Mouse (Mus musculus) cerebellum, adult 11-12 months (tissue): ENCODE data around the gene Lactbl1.
A peak's percentile ranks its signal among the peaks of the same experiment; 100 is the strongest.

ENCODE experiments used
- DNase-seq: peaks from one replicate; pipeline ENCODE4 v3.0.0; 2022

Lactbl1 gene

DNA sequence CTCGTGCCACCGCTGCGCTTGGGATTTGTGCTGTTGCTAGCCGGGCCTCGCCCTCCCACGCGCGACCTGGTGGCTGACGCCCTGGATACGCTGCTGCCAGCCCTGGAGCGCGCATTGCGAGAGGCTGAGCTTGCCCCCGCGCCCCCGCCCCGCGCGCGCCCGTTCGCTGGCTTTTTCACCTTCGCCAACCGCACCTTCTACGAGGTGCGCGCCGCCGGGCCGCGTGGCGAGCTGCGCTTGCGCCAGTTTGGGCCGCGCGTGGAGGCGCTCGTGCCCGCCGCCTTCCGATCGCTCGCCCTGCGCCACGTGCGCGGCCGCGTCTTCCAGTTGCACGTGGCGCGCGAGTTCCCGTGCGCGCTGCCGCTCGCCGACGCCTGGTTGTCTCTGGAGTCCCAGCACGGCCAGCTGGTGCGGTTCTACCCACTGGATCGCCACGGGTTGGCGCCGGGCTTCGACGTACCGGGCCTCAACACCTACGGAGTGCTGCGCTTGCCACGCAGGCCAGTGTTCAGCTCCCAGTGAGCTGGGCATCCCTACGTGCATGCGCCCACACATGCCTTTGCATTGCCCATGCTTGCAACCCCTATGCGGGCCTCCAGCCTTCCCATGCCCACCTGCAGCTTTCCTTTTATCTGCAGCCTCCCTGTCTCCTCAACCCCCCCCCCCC, 15.3 kb downstream of the Lactbl1 start:
- peak; percentile 48 for DNase-seq

DNA sequence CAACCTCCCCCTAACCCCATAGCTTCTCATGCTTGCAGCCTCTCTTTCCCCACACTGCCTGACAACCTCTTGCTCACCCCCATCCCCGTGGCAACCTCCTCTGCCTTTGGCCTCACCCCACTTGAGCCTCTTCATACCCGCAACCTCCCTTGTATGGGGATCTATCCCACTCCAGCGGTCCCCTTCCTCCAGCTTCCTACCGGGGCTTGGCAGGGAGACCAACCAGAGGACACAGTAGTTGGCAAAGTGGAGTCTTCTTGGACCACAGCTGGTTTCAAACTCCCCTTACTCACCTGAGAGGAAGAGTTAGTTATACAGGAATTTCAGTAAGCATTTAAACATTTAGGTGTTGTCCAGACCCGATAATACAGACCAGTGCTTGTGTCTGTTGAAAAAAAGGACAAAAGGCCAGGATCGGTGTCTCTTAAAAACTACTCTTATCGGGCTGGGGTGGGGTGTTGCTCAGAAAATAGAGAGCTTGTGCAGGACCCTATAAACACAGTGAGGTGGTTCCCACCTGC, 15.9 kb downstream of the Lactbl1 start:
- DNase-seq, result no peak

DNA sequence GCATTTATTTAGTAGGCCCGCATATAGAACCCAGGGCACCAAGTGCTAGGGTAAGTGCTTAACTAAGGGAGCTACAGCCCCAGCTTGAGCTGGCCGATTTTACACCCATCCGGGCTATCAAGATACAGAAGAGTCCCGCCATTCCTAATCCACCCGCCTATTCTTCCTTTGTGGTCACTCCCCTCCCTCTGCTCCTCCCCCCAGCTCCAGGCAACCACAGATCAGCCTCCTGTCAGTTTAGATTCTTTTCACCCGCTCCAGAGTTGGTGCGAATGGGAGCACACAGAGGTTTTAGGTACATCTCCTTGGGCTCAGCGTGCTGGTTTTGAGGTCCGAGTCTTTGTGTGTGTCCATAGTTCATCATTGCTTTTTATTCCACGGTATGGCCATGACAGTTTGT, 16.5 kb downstream of the Lactbl1 start:
- no peak for DNase-seq

DNA sequence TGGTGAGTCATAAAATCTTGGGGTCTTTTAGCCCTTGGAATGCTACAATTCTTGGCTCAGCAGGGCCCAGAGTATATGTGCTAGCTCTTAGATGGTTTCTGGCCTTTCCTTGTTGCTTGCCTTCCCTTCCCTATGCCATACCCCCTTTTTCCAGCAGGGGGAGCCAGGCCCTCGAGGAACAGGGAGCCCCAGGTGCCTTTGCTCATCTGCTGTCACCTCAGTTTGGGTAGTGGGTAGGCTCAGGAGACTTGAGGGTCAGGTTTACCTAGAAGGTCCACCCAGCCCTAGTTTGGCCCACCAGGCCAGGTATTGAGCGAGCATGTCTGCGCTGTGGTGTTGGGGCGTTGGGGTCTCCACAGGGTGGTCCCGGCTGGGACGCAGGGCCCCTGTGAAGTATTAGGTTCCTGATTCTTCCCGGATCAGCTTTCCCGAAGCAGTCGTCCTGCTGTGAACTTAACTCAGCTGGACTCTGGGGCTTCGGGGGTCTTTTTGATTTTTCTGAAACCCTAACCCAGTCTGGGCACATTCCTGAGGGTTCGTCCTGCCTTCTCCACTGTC, 26.6 kb downstream of the Lactbl1 start:
- peak; percentile 76 for DNase-seq

DNA sequence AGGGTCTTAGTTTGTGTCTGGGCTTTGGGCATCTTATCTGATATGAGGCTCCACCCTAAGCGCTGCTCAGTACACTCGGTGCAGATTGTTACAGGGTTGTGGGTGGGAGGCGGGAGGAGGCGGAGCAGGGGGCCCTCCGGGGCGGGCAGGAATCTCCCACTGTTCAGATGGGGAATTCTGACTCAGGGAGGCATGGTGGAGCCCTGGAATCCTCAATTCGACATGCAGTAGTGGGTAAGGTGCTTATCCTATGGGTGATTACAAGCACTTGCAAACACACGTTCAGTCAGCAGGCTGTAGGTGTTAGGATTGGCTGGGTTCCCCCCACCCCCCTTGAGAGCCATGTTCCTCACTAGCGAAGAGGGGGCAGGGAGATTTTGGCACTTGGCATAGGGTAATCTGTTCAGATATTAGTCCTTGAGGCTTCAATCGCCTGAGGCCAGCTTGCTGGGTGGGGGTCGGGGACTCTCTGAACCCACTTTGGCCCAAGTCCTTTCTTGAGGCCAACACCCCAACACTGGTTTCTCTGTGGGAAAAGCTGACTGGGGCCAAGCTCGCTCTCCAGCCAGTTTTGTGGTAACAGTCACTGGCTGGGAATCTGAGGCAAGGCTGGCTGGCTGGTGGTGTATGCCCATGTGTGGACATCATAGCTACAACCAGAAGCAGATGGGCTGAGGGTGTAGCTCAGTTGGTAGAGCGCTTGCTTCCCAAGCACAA, 27.2 kb downstream of the Lactbl1 start:
- no peak for DNase-seq

DNA sequence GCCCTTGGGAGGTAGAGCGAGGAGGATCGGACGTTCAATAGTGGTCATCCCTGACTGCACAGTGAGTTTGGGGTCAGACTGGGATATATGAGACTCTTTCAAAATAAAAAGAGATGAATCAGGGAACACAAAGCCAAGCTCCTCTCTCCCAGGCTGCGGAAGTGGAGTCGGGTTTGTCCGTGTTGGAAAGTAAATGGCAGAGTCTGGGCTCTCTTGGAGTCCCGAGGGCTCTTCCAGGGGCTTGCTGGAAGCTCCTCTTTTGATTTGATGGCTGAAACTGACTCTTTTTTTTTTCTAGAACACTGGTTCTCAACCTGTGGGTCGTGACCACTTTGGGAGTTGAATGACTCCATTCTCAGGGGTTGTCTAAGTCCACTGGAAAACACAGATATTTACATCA, 27.8 kb downstream of the Lactbl1 start:
- DNase-seq, result no peak

DNA sequence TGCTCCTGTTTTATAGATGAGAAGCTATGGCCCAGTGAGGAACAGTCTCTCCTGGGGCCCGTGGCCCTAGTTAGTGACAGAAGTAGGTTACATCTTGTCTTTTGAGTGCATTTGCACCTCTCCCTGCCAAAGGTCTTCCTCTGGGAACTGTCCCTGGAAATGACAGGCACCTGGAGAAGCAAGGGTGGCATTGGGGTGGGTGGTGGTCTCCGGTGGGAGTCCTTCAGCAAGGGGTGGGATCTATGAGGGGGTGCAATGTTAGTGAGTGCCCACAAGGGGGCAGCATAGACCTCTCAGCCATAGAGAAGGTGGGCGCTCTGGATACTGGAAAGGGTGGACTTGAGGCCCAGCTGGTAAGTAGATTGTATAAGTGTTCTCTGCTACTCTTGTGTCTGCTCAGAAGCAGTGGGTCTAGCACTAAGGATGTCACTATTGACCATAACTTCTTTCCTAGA, 29.0 kb downstream of the Lactbl1 start:
- no peak for DNase-seq

DNA sequence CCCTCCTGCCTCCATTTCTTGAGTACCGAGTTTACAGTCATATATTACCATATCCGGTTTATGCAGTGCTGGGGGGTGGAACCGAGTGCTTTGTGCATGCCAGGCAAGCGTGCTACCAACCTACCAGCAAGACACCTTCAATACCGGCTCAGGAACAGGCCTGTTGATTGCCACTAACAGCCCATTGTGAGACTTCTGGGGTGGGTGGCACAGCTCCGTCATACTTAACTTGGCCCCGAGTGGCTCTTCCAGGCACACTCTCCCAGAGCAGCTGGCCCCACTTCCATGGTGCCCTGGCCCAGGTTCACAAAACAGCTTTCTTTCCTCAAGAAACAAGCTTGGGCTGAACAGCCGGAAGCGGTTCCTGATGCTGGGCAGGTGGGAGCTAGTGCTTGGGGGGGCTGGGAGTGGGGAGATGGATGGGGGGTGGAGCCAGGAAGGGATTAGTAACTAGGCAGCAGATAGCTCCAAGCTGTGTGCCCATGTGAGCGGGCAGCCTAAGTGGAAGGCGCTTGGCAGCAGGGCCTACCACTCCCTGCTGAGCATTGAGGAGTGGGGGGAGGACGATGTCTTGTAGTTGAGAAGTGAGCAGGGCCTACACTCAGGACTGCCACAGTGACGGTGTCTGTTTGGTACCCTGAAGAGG, 29.6 kb downstream of the Lactbl1 start:
- peak; percentile 62 for DNase-seq

DNA sequence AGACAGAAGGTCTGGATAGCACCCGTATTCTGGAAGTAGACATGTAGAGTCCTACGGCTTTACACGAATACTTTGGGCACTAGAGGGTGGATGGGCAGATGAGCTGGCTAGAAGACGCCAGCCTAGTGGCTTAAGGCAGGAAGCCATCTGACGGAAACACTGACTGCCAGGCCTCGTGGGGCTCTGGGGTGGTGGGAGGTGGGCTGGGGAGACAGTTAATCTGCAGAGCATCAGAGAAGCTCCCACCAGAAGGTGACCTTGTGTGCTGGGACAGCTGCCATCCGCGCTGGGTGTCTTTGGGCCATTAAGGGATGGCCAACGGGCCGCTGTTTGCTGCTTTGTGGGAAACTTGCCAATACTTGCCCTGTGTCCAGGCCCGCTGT, 30.1 kb downstream of the Lactbl1 start:
- DNase-seq, result peak; percentile 58

DNA sequence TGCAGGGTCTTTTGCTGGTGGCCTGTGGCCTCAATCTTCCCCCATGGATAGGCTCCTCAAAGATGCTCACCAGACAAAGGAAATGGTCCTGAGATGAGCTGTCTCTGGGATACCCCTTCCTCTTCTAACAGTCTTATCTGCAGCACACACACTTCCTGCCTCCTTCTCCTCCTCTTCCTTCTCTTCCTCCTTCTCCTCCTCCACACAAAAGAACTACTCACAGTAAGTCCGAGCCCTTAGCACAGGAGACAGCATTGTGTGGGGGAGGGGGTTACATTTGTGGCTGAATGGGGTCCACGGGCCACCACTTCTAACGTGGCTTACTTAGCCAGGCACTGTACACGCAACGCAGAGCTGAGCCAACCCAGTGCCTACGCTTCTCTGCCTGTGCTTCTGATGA, 30.6 kb downstream of the Lactbl1 start:
- no peak for DNase-seq

DNA sequence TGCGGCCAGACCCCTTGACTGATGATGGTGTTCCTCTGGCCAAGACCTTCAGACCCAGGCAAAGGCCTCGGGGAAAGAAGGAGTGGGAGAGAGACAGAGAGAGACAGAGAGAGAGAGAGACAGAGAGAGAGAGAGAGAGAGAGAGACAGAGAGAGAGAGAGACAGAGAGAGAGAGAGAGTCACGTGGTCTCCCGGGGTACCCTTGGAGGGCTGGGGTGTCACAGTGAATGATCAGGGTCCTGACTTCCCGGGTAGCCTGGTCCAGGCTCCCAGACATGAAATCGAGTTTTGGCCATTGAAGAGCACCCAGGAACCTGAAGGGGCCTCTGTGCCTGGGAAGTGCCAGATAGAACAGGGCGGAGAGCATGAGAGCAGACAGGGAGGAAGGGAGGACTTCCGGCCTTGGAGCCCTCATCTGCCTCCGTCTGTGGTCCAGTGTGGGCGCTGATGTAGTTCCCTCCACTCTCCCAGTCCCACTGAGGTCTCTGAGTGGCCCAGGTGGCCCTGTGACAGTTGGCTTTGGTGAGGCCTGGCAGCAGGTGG, 31.3 kb downstream of the Lactbl1 start:
- DNase-seq, result no peak

DNA sequence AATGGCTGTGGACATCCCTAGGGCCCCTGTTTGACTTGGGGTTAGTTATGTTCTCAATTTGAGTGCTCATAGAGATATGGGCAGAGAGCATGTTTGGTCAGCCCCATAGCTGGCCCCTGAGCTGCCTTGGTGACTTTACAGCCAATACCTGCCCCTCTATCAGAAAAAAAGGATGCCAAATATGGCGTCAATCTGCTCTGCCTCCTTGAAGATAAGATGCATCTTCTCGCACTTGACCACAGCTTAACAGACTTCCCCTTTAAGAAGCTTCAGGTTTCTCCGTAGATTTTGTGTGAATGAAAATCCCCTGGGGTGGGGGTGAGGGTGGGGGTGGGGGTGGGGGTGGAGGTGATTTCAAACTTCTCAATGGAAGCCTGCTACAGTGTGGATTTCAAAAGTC, 35.5 kb downstream of the Lactbl1 start:
- no peak for DNase-seq

DNA sequence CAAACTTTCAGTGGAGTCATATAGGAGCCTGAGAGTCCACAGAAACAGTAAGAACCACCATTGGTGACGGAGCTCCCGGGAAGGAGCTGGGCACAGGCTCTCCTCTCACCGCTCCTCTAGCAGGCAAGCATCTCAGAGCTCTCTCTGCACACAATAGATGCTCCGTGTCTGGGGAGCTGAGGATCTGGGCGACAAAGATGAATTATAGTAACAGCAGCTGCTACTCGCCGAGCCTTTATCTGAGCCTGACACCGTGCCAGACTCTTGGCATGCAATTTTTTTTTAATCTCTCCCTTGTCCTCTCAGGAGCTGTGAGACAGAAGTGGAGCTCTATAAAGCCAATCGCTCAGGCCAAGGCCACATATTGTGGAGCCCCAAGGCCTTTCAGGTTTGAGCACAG, 42.6 kb downstream of the Lactbl1 start:
- DNase-seq, result peak; percentile 52

DNA sequence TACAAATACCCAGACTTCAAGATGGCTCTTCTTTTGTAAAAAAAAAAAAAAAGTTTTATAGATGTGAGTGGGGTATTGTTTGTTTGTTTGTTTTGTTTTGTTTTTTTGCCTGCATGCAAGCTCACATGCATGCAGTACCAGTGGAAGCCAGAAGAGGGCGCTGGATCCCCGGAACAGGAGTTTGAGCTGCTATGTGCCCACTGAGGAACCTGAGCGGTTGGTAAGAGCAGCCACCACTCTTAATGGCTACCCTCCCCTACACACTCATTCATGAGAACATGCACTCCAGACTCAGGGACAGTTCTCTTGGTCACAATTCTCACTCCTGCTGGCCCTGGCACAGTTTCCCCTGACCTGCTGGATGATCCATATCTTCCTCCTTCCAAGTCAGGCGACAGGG, 43.6 kb downstream of the Lactbl1 start:
- no peak for DNase-seq

DNA sequence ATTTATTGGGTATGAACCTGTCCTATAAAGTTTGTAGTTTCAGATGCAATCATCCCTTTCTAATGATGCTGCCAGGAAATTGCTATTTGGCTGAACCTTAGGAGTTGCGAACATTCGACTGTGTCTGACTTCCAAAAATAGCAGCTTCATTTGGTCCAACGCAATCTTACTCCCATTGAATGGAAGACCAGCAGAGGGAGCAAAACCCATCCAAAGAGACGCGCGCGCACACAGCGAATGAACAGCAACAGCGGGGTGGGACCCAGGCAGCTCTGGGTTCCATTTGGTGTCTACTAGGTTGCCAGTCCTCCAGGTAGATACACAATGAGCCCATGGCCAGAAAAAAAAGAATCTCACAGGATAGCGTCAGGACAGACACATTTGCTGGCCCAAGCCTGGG, 45.3 kb downstream of the Lactbl1 start:
- no peak for DNase-seq

DNA sequence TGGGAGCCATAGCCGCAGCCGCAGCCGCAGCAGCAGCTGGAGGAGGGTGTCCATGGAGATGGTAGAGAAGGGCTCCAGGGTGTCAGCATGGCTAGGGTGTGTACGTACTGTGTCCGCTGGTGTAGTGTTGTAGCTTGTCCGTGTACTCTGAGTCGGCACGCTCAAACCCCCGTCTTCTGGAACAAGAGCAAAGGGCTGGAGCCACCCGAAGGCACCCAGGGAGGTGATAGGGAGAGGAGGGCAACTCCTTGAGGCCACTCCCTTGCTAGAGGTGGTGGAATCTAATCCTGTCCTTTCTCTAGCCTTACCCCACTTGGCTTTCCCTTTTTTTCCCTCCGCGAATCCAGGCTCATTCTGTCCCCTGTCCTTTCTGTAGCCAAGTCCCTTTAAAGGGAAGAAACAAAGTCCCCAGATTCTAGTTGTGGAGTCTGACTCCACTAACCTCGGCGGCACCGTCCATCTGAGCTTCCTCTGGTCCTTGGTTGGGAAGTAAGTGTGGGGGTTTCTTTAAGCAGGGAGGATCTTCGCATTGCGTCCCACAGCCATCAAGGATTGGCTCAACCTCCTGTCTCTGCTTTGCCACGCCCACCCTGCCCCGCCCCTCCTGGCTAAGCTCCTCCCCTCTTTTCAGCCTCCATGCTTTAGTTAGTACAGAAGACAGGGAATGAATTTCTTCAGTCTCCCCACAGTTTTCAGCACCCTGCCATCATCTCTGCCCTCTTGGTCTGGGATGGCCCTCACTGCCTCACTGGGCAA, 50.1 kb downstream of the Lactbl1 start:
- DNase-seq, result no peak

DNA sequence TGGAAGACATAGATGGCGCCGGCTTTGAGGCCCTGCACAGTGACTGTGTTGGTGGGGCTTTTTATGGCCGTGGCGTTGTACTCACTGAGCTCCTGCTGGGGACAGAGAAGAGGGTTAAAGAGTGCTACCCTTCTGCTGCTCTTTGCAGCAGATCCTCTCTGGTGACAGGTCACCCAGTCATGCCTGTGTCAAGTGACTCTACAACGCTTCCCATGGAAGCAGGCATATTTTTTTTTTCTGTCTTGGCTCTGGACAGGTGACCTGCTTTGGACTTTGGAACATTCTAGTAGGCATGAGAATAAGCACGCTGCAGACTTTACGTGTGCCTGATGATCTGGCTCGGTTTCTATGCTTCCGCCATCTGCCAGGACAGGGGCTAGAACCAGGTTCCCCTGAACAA, 53.0 kb downstream of the Lactbl1 start:
- no peak for DNase-seq

DNA sequence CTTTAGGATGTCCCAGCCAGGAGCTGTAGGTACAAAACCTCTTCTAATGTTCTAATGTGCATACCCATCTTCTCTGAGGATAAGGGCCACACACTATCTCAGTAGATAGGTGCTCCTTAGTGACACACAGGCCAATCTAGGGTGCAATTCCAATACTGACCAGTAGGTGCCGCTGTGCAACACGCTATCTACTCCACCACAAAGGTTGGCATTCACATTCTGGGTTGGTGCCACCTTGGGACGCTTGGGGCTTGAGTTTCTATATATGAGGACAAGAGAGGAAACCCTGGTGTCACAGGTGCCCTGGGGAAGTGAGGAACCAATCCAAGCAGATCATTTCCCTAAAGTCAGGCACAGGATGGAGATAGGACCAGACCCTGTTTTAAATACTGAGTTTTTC, 56.1 kb downstream of the Lactbl1 start:
- DNase-seq, result peak; percentile 84

DNA sequence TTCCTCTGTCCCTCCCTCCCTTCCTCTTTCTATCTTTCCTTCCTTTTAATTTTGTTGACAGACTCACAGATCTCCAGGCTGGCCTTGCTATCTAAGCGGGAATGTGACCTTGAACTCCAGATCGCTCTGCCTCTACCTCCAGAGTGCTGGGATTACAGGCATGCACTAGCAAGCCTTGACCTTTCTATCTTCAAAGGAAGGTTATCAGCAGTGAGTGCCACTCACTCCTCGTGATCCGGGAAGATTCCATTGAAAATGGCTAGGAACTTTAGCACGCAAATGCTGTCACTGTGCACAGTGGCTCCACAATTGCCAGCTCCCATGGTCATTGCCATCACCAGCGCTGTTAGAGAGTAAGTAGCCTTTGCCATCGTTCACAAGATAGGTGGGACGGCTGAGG, 56.8 kb downstream of the Lactbl1 start:
- DNase-seq, result no peak

DNA sequence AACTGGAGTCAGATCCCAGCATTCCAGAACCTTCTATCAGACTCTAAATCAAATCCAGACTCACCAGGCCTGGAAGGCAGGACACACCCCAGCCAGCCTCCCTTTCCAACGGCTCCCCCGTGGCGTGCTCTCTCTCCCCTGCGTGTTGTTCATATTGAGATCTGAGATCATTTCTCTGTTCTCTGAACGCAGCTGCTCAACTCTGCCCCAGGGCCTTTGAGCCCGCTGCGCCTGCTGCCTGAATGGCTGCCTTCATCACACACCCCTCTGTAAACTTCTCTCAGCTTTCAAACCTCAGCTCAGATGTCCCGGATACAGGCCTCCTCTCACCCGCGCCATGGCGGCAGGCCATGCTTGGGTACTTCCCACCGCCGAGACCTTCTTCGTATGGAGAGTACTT, 58.2 kb downstream of the Lactbl1 start:
- DNase-seq, result no peak

DNA sequence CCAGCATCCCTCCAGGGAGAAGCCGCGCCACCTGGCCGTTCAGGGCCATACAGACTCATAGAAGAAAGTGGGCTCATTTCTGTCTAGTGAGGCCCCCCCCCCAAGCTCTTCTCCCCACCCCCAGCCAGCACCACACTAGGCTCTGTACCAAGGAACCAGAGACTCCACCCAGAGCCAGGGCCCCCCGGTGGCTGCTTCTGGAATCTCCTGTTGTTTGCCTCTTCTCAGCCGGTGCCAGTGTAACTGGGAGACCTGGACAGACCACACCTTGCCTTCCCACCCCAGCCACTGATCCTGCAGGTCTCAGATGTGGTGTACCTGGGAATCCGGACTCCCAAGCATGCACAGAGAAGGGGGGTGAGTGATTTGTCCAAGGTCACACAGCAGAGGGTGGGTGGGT, 62.1 kb downstream of the Lactbl1 start:
- no peak for DNase-seq

DNA sequence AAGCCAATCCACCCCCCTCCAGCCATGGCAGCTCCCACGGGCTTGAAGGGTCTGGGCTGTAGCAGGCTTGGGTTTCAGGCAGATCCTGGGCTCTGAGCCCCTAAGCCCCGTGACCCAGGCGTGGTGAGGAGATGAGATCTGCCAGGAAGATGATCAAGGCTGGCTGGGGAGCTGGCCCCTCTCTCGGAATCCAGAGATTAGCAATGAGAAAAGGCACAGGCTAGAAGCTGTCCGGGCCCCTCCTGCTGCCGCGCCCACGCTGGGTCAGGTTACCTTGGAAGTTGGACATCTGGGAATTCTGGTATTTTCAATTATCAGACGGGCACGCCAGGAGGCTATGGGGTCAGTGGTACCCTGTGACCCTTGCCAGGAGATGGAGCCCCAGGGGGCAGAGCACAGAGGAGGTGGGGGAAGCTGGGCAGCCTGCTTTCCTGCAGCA, 63.0 kb downstream of the Lactbl1 start:
- DNase-seq, result no peak

DNA sequence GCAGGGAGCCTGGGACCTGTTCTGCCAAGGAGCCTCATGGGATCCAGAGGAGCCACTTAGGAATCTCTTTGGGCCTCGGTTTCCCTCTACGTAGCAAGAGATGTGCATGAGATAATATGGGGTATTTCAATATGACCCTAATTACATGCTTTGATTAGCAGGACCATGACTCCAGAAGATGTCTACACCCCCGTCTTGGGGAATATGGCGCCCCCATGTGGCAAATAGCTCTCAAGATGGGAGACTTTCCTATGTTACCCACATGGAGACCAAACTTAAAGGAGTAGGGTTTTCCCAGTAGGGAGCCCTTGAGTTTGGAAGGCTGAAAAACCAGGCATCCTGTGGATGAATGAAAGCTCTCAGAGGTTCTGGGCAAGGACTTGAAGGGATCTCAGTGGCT, 65.7 kb downstream of the Lactbl1 start:
- DNase-seq, result no peak
